Mouse (Mus musculus) lung, postnatal 0 days (tissue): Measurements from ENCODE around the gene Flcn. TPM values are rescaled to one million over a fixed set of nuclear protein-coding genes. Genes with fewer than 3 reads are reported as not detected.

Experiments
- ATAC-seq: fragments of 200-750 bp; cut with Nextera tagmentation; 2 replicates; pipeline ENCODE4 v1.8.0; 2017; ENCODE audit warnings: moderate library complexity
- DNase-seq: peaks from one replicate; pipeline ENCODE4 v3.0.0-alpha.2; 2016; ENCODE audit warnings: low spot score
- H3K27ac ChIP-seq: fragments of 300-500 bp; sonication (generic); 2 replicates; pipeline ENCODE4 v1.5.1; 2014; ENCODE audit warnings: antibody characterized with exemption, mild to moderate bottlenecking, low read length, mixed read lengths
- H3K27me3 ChIP-seq: fragments of 300-500 bp; sonication (generic); replicated peaks from 2 replicates; pipeline ENCODE4 v1.6.1; 2014; ENCODE audit warnings: low read length, mixed read lengths; ENCODE audit not compliant: insufficient read depth
- H3K36me3 ChIP-seq: fragments of 300-500 bp; sonication (generic); 2 replicates; pipeline ENCODE4 v1.6.1; 2014; ENCODE audit warnings: low read length, mixed read lengths; ENCODE audit not compliant: insufficient read depth
- H3K4me1 ChIP-seq: fragments of 300-500 bp; sonication (generic); 2 replicates; pipeline ENCODE4 v1.6.1; 2014; ENCODE audit warnings: antibody characterized with exemption, low read depth, low read length, mixed read lengths; ENCODE audit not compliant: insufficient read depth
- H3K4me2 ChIP-seq: fragments of 300-500 bp; sonication (generic); replicated peaks from 2 replicates; pipeline ENCODE4 v1.6.1; 2014; ENCODE audit warnings: low read depth, mild to moderate bottlenecking, low read length, moderate library complexity, mixed read lengths
- H3K4me3 ChIP-seq: fragments of 300-500 bp; sonication (generic); 2 replicates; pipeline ENCODE4 v1.5.1; 2014; ENCODE audit warnings: low read depth, low read length
- H3K9ac ChIP-seq: fragments of 300-500 bp; sonication (generic); replicated peaks from 2 replicates; pipeline ENCODE4 v1.6.1; 2014; ENCODE audit warnings: low read depth, mild to moderate bottlenecking
- H3K9me3 ChIP-seq: fragments of 300-500 bp; sonication (generic); 2 replicates; pipeline ENCODE4 v1.6.1; 2016; ENCODE audit warnings: low read length, mixed read lengths
- CTCF ChIP-seq: IDR thresholded peaks from 2 replicates; pipeline ENCODE4 v1.5.1; 2016; ENCODE audit warnings: antibody characterized with exemption, mild to moderate bottlenecking
- EP300 ChIP-seq: IDR thresholded peaks from 2 replicates; pipeline ENCODE4 v1.6.1; 2016; ENCODE audit warnings: antibody characterized with exemption, mild to moderate bottlenecking, control low read depth
- WGBS: fragments of 180-500 bp; shearing (Covaris S2); extraction: QIAGEN DNeasy Blood & Tissue Kit; methylation state at CpG from one replicate; pipeline ENCODE4 v1.1.7; 2014; 5-methylcytosine and 5-hydroxymethylcytosine counted together
- polyA plus RNA-seq: library from polyadenylated mRNA; unstranded; fragments of >200 nt; fragmentation: Nextera tagmentation; extraction: Ambion mirVana; gene quantifications from 2 replicates; pipeline ENCODE4 v1.2.1, GENCODE M21; 2015

Flcn gene
- polyA plus RNA-seq: 55.8 and 57.4 TPM in 2 replicates

DNA sequence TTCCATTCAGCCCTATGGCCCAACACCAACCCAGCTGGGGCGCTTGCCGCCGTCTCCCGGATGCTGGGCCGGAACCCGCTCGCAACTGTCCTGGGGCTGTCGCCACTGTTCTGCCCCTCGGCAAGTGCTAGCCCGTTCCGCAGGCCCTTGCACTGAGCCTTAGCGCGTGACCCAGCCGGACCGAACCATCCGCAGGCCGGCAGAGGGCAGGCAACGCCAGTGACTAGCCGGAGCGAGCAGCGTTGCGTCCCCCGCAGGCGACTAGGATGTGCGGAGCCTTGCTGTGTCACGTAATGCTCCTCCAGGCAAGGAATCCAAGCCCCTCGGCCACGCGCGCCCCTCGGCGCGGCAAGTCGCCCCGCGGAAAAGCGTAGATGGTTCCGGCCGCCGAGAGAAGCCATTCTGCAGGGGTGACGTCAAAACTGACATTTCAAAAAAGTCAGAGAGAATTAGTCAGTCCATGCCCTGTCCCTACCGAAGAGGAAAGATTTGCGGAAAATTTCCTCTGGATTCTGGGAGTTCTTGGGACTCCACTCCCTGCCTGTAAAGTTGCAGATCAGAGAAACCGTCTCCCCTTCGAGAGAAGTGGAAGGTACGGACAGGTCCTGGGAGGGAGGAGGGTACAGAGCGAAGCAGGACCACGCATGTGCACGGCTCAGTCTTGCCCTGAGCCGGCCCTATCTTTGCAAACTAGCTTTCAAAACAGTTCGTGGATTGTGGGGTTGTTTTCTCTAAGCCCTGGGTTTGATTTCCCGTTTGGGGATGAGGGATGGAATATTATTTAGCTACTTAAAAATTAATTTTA is at the start of gene Flcn:
TSS of gene Flcn (minus strand) at position 347 of the 805 bp plus-strand sequence.
- WGBS: under 1% methylated on average over 50 of the region's 52 CpGs
- H3K4me2 ChIP-seq: peak within 1 kb of the TSS; percentile 61
- DNase-seq (peak; percentile 97), ATAC-seq (peak; percentile 93)
- no peaks in the 10 kb centered on the region for H3K9me3 ChIP-seq
- H3K4me3 ChIP-seq: peak within 1 kb of the TSS; percentile 86
- H3K27ac ChIP-seq: peak within 1 kb of the TSS; percentile 98
- H3K4me1 ChIP-seq: peaks cover 6% of the 10 kb centered on the region; the same call in 1 of the 2 replicates
- H3K36me3 ChIP-seq: no peaks in the 10 kb centered on the region
- no peaks in the 10 kb centered on the region for H3K27me3 ChIP-seq
- peak; percentile 59 for TF ChIP-seq EP300
- TF ChIP-seq CTCF: peak; percentile 76
- H3K9ac ChIP-seq: peak within 1 kb of the TSS; percentile 99

DNA sequence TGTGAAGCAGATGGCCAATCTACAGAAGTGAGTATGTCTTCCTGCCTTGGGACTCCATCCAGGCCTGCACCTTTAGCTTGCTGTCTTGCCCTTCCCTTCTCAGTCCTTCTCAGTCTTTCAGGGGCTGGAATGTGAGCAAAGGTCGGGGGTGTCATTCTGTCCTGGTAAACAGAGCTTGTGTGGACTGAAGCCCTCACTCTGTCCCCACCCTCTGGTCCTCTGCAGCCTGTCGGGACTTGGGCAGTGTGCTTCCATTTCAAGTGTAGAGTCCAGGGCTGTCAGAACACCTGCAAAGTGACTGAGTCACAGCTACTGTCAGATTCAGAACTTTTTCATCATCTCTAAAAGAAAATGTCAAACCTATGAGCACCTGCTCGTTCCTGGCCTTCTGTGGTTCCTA is 43.0 kb upstream of the Flcn start:
- Histone ChIP-seq H3K27ac (no peak overlapping the region), H3K27me3 (no peaks in the 10 kb centered on the region), H3K9ac (no peak overlapping the region), H3K4me2 (no peak overlapping the region), H3K4me1 (peaks cover 3% of the 10 kb centered on the region; the same call in 1 of the 2 replicates), H3K4me3 (no peak overlapping the region), H3K36me3 (0 out of 2 replicates have a peak, but pooled peaks cover 3% of the 10 kb centered on the region), H3K9me3 (no peaks in the 10 kb centered on the region)
- ATAC-seq: no peak
- no peak for TF ChIP-seq EP300
- no peak for TF ChIP-seq CTCF
- no peak for DNase-seq
- WGBS: 54% methylated on average over 3 of the region's 3 CpGs

GRCm38 (mm10) chr11:59847891-59848884 is 38.4 kb upstream of the Flcn start:
- peak overlapping the region; percentile 83 for H3K4me2 ChIP-seq
- H3K36me3 ChIP-seq: no peaks in the 10 kb centered on the region
- WGBS: 2% methylated on average over 60 of the region's 69 CpGs
- peak overlapping the region; percentile 78 for H3K9ac ChIP-seq
- H3K27ac ChIP-seq: peak overlapping the region; percentile 86
- peak; percentile 49 for TF ChIP-seq CTCF
- no peak for TF ChIP-seq EP300
- no peaks in the 10 kb centered on the region for H3K9me3 ChIP-seq
- H3K4me3 ChIP-seq: peak overlapping the region; percentile 85
- H3K4me1 ChIP-seq: peaks cover 3% of the 10 kb centered on the region; the same call in 1 of the 2 replicates
- DNase-seq (peak; percentile 83), ATAC-seq (peak; percentile 89)
- H3K27me3 ChIP-seq: no peaks in the 10 kb centered on the region

DNA sequence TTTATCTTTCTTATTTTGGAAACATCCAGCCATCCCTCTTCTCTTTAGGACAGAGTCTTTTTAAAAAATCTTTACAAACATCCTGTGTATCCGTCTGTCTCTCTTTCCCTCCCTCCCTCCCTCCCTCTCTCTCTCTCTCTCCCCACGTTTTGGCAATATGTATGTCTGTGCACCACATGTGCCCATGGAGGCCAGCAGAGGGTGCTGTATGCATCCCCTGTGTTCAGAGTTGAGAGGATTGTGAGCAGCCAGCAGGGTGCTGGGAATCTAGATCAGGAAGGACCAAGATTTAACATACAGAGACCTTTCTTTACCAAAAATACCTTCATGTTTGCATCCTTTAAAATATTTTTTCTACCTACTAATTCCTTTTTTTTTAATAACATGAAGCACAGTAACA is 37.3 kb upstream of the Flcn start:
- Histone ChIP-seq H3K4me2 (no peak overlapping the region; the same call in 1 of the 2 replicates), H3K4me3 (no peak overlapping the region), H3K9me3 (no peaks in the 10 kb centered on the region), H3K9ac (no peak overlapping the region), H3K27ac (no peak overlapping the region), H3K4me1 (peaks cover 3% of the 10 kb centered on the region; the same call in 1 of the 2 replicates), H3K27me3 (no peaks in the 10 kb centered on the region), H3K36me3 (no peaks in the 10 kb centered on the region)
- 10% methylated on average over 2 of the region's 2 CpGs for WGBS
- ATAC-seq: no peak; the same call in 1 of the 2 replicates
- DNase-seq: peak; percentile 67
- peak; percentile 75 for TF ChIP-seq CTCF
- TF ChIP-seq EP300: peak; percentile 24; the same call in 1 of the 2 replicates

DNA sequence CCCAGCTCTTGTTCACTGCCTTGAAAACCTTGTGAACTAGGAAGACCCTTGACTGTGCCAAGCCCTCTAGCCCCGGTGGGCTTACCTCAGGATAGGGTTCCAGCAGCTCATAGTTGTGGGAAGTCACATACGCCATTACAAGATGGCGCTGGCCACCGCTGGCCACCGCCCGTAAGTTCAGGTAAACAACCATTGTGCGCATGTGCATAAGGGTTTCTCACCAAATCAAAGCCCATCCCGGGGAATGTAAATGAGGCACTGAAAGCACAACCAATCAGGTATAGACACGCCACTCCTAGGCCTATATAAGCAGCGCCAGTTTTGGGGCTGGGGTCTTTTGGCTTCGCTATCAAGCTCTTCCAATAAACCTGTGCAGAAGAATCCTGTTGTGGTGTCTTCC is 36.5 kb upstream of the Flcn start:
- Histone ChIP-seq H3K27ac (no peak overlapping the region), H3K4me3 (no peak overlapping the region), H3K9ac (no peak overlapping the region), H3K4me2 (no peak overlapping the region), H3K9me3 (no peaks in the 10 kb centered on the region), H3K4me1 (peaks cover 3% of the 10 kb centered on the region; the same call in 1 of the 2 replicates), H3K36me3 (no peaks in the 10 kb centered on the region), H3K27me3 (no peaks in the 10 kb centered on the region)
- WGBS: 97% methylated on average over 11 of the region's 11 CpGs
- no peak for ATAC-seq
- no peak for TF ChIP-seq EP300
- no peak for TF ChIP-seq CTCF
- no peak for DNase-seq
